Mouse (Mus musculus) bone marrow, adult 2 months (tissue): ENCODE data around the gene Pxdn.

Experiments used
- CTCF ChIP-seq: fragments of 200-500 bp; IDR thresholded peaks from 2 replicates; pipeline ENCODE4 v1.5.1; 2011; ENCODE audit warnings: low read length, control low read depth; ENCODE audit not compliant: control insufficient read depth, insufficient read depth
- POLR2A ChIP-seq: fragments of 200-500 bp; IDR thresholded peaks from 2 replicates; pipeline ENCODE4 v1.6.1; 2011; ENCODE audit warnings: low read depth, mild to moderate bottlenecking, control low read depth, low read length, borderline replicate concordance; ENCODE audit not compliant: control insufficient read depth

GRCm38 (mm10) chr12:29930591-29930990 is 6.8 kb upstream of the Pxdn start:
- TF ChIP-seq POLR2A (no peak), CTCF (no peak)
